Mouse (Mus musculus) ES-Bruce4 (cell line): ENCODE measurements around the gene Srd5a2. TPM values are rescaled to one million over a fixed set of nuclear protein-coding genes. Genes with fewer than 3 reads are reported as not detected.

Experiments
- H3K27ac ChIP-seq: 2 replicates; pipeline ENCODE4 v1.5.1; 2012; ENCODE audit warnings: low read length, inconsistent platforms; ENCODE audit not compliant: insufficient read depth
- H3K27me3 ChIP-seq: 2 replicates; pipeline ENCODE4 v1.6.1; 2012; ENCODE audit warnings: mild to moderate bottlenecking, low read length, inconsistent platforms; ENCODE audit not compliant: control insufficient read depth, poor library complexity, insufficient read depth, severe bottlenecking
- H3K36me3 ChIP-seq: 2 replicates; pipeline ENCODE4 v1.6.1; 2012; ENCODE audit warnings: inconsistent platforms, mild to moderate bottlenecking, low read length, moderate library complexity; ENCODE audit not compliant: control insufficient read depth, poor library complexity, insufficient read depth, severe bottlenecking
- H3K4me1 ChIP-seq: one replicate; pipeline ENCODE4 v1.8.1; 2011; ENCODE audit warnings: low read length; ENCODE audit not compliant: control insufficient read depth, insufficient read depth
- H3K4me3 ChIP-seq: 2 replicates; pipeline ENCODE4 v1.5.1; 2011; ENCODE audit warnings: low read depth, mild to moderate bottlenecking, low read length
- H3K9ac ChIP-seq: 2 replicates; pipeline ENCODE4 v1.6.1; 2012; ENCODE audit warnings: low read depth, mild to moderate bottlenecking, inconsistent platforms; ENCODE audit not compliant: poor library complexity, severe bottlenecking
- H3K9me3 ChIP-seq: replicated peaks from 2 replicates; pipeline ENCODE4 v1.6.1; 2012; ENCODE audit warnings: mild to moderate bottlenecking, low read length, inconsistent platforms; ENCODE audit not compliant: control insufficient read depth, poor library complexity, insufficient read depth, severe bottlenecking
- CTCF ChIP-seq: IDR thresholded peaks from one replicate; pipeline ENCODE4 v1.8.1; 2011; ENCODE audit warnings: low read depth, low read length
- EP300 ChIP-seq: IDR thresholded peaks from 2 replicates; pipeline ENCODE4 v1.6.1; 2011; ENCODE audit warnings: low read depth, low read length; ENCODE audit not compliant: insufficient read depth
- POLR2A ChIP-seq: IDR thresholded peaks from one replicate; pipeline ENCODE4 v1.8.1; 2011; ENCODE audit warnings: low read length; ENCODE audit not compliant: insufficient read depth
- polyA plus RNA-seq: library from polyadenylated mRNA; stranded (reverse); fragments of >200 nt; gene quantifications from 2 replicates; pipeline ENCODE4 v1.2.4, GENCODE M21; 2011; ENCODE audit warnings: low read depth; ENCODE audit not compliant: missing spikeins, insufficient read depth, insufficient read length

Gene Srd5a2
- not detected in 2 replicates for polyA plus RNA-seq

GRCm38 (mm10) chr17:74047210-74048082, at the start of gene Srd5a2:
Gene Srd5a2, minus strand, starts transcription at chr17:74047916.
- peaks cover 4% of the 10 kb centered on the region; the same call in 1 of the 2 replicates for H3K9me3 ChIP-seq
- no peak for TF ChIP-seq POLR2A
- no peak for TF ChIP-seq CTCF
- no peak for TF ChIP-seq EP300
- peaks cover 19% of the 10 kb centered on the region for H3K27me3 ChIP-seq
- H3K9ac ChIP-seq: no peak within 1 kb of the TSS
- H3K4me1 ChIP-seq: no peaks in the 10 kb centered on the region
- H3K27ac ChIP-seq: no peak within 1 kb of the TSS
- peak within 1 kb of the TSS; percentile 63 for H3K4me3 ChIP-seq
- no peaks in the 10 kb centered on the region for H3K36me3 ChIP-seq

GRCm38 (mm10) chr17:74088886-74089678, 41.4 kb upstream of the Srd5a2 start:
- H3K9me3 ChIP-seq: no peaks in the 10 kb centered on the region; the same call in none of the 2 replicates
- H3K4me3 ChIP-seq: no peak overlapping the region
- TF ChIP-seq EP300 (no peak), CTCF (no peak), POLR2A (no peak)
- H3K27ac ChIP-seq: no peak overlapping the region
- H3K36me3 ChIP-seq: no peaks in the 10 kb centered on the region
- H3K9ac ChIP-seq: no peak overlapping the region
- no peaks in the 10 kb centered on the region for H3K27me3 ChIP-seq
- H3K4me1 ChIP-seq: no peaks in the 10 kb centered on the region

GRCm38 (mm10) chr17:74088016-74088415, 40.3 kb upstream of the Srd5a2 start:
- H3K9ac ChIP-seq: no peak overlapping the region
- no peak for TF ChIP-seq CTCF
- TF ChIP-seq EP300: no peak
- no peak for TF ChIP-seq POLR2A
- no peaks in the 10 kb centered on the region for H3K4me1 ChIP-seq
- no peaks in the 10 kb centered on the region for H3K36me3 ChIP-seq
- no peak overlapping the region for H3K27ac ChIP-seq
- no peak overlapping the region for H3K4me3 ChIP-seq
- no peaks in the 10 kb centered on the region; the same call in none of the 2 replicates for H3K9me3 ChIP-seq
- no peaks in the 10 kb centered on the region for H3K27me3 ChIP-seq

GRCm38 (mm10) chr17:74083370-74083769, 35.7 kb upstream of the Srd5a2 start:
- H3K9me3 ChIP-seq: no peaks in the 10 kb centered on the region
- no peaks in the 10 kb centered on the region for H3K27me3 ChIP-seq
- TF ChIP-seq CTCF: no peak
- no peak for TF ChIP-seq POLR2A
- TF ChIP-seq EP300: no peak
- no peak overlapping the region for H3K27ac ChIP-seq
- no peak overlapping the region for H3K9ac ChIP-seq
- H3K4me3 ChIP-seq: no peak overlapping the region
- no peaks in the 10 kb centered on the region for H3K4me1 ChIP-seq
- H3K36me3 ChIP-seq: no peaks in the 10 kb centered on the region

DNA sequence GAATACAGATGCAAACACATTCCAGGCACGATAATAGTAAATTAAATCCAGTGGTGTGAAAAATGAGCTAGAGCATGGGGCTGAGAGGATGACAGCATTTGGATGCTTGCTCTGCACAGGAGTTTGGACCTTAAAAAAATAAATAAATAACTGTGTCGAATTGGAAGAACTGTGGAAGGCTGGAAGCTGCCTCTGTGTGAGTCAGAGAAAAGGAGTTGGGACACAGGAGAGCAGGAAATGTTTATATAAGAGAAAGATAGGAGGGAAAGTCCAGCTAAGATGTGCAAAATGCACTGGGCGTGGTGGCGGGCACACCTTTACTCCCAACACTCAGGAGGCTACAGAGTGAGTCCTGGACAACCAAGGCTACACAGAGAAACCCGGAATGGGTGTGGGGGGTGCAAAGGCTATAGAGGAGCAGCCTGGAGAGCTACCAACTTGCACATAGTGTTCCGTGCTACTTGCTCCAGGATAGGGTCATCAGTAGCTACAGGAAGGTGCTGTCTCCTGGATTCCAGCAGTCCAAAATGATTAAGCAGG, 32.4 kb upstream of the Srd5a2 start:
- no peak for TF ChIP-seq EP300
- TF ChIP-seq POLR2A: no peak
- TF ChIP-seq CTCF: no peak
- Histone ChIP-seq H3K36me3 (no peaks in the 10 kb centered on the region), H3K27ac (no peak overlapping the region), H3K9me3 (no peaks in the 10 kb centered on the region), H3K9ac (no peak overlapping the region), H3K27me3 (no peaks in the 10 kb centered on the region), H3K4me3 (no peak overlapping the region), H3K4me1 (no peaks in the 10 kb centered on the region)
